Mouse (Mus musculus): ENCODE results near the gene Lrrtm3. TPM values are rescaled to one million over a fixed set of nuclear protein-coding genes. Genes with fewer than 3 reads are reported as not detected.

Lrrtm3 gene
- total RNA-seq, 2 experiments from 2014 or later = 0.43 TPM

- DNase-seq (ENCODE audit: low spot score) = no peak
Measured at GRCm38 (mm10) chr10:63899891-63900290, 190.2 kb downstream of the Lrrtm3 start.

GRCm38 (mm10) chr10:63894612-63895011 is 195.5 kb downstream of the Lrrtm3 start:
- DNase-seq (ENCODE audit: low spot score) = no peak

DNA sequence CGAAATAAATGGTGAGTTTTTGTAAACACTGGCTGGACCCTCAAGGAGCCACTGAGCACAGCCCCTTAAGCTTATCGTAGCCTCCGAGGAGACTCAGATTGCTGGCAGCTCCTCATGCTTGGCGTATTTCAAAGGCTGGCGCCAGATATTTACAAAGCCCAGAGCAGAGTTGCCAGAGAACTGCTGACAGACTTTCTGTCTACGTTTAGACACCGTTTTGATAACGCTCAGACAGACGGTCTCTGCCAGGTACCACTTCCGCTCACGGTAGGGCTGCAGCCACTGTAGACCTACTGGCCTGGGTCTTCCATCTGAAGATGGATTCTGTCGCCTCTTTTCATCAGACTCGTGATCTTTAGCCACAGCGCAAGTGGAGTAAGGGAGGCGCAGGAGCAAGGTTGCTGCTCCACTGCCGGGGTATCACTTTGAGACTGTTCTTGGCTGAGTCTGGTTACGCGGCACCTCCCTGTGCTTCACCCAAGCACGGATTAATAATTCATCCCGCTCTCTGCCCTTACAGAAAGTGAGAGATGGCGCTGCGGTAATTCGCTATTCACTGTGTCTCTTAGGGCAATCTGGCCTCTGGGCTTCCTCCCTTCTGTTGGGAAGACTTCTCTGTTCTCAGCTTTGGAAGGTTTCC is 203.5 kb downstream of the Lrrtm3 start:
- DNase-seq (ENCODE audit: low spot score) = no peak

DNA sequence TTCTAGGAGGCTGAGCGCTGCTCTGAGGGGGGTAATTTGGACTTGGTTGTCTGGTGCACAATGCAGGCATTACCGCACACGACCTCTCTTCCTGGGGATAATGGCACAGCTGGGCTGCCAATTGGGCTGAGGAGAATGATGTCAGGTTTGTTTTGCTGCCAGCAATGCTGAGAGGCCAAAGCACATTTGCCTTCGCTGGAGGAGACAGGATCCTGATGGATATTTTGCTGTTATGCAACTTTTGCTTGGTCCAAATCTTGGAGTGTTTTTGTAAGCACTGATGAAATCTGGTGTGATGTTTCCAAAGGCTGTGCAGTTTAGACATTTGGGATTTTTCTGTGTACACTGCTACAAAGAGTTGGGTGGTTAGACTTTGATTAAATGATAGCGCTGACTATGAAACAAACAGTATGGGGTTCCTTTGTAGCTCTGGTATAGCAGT is 209.6 kb downstream of the Lrrtm3 start:
- DNase-seq (ENCODE audit: low spot score) = peak; percentile 73

Other genes starting within 250 kb of the Lrrtm3 start
- not detected for gene Gm10118, start 162.8 kb downstream of the Lrrtm3 start, total RNA-seq (2021)